ENCODE assay signal across 8 mouse cellular contexts in genomic region chr17:50292661-50293171, GRCm38 (mm10). TPM values are rescaled to one million over a fixed set of nuclear protein-coding genes. Genes with fewer than 3 reads are reported as not detected.
A peak's percentile ranks its signal among the peaks of the same experiment; 100 is the strongest.
DNase-seq lines count a peak whose midpoint lies in the region; ATAC-seq and TF ChIP-seq lines count a peak whose summit lies in the region.

No protein-coding gene starts in this region.

- peak overlapping the region; percentile 54; the same call in 1 of the 2 replicates for H3K27ac ChIP-seq in cortical plate, adult 2 months (ENCODE audit: insufficient read depth, low read length)
- peak overlapping the region; percentile 73 for H3K27ac ChIP-seq in gastrocnemius, adult 2 months
- peak overlapping the region; percentile 51 for H3K27ac ChIP-seq in hindbrain, embryonic 16.5 days (ENCODE audit: low read depth, low read length)

- 6% methylated on average over 24 of the region's 57 CpGs for WGBS in hindbrain, embryonic 16.5 days

- peak overlapping the region; percentile 73 for H3K9ac ChIP-seq in hindbrain, embryonic 16.5 days (ENCODE audit: low read depth, low read length)

- TF ChIP-seq CTCF in cortical plate, adult 2 months (IDR thresholded peaks at IDR 0.05; ENCODE audit: extremely low read depth, insufficient read depth, low read length): no peak
- peak; percentile 71 for TF ChIP-seq CTCF in gastrocnemius, adult 2 months (IDR thresholded peaks at IDR 0.05)

- no peak for TF ChIP-seq POLR2A in cortical plate, adult 2 months (IDR thresholded peaks at IDR 0.05; ENCODE audit: extremely low read depth, insufficient read depth, low read length)

- H3K9me3 ChIP-seq in hindbrain, embryonic 16.5 days (ENCODE audit: control insufficient read depth, low read length): peaks cover 13% of the 10 kb centered on the region

- no peaks in the 10 kb centered on the region for H3K36me3 ChIP-seq in hindbrain, embryonic 16.5 days (ENCODE audit: control insufficient read depth, insufficient read depth, low read length)

- H3K27me3 ChIP-seq in hindbrain, embryonic 16.5 days (replicated peaks; ENCODE audit: control insufficient read depth, insufficient read depth, low read length): no peaks in the 10 kb centered on the region

- intact Hi-C loops in gastrocnemius, adult 2 months (cut with DNase I): loop anchor here (5.0 kb wide), 3 partner anchors 45 to 335 kb away; no protein-coding TSS in a partner anchor

- peak overlapping the region; percentile 44 for H3K4me3 ChIP-seq in cortical plate, adult 2 months (ENCODE audit: insufficient read depth, low read length)
- peak overlapping the region; percentile 77 for H3K4me3 ChIP-seq in gastrocnemius, adult 2 months
- peak overlapping the region; percentile 52 for H3K4me3 ChIP-seq in hindbrain, embryonic 16.5 days (ENCODE audit: low read length)

- DNase-seq in adrenal gland, adult (ENCODE audit: inconsistent age in 2 of 2, low spot score in 1 of 2): peak; percentile 95 to 97
- DNase-seq in gastrocnemius, adult 2 months: peak; percentile 95
- peak; percentile 83 to 86 for DNase-seq in layer of hippocampus, postnatal 36 days
- DNase-seq in lung, postnatal 14 days: peak; percentile 92
- DNase-seq in ovary, postnatal 36 days (ENCODE audit: low spot score): peak; percentile 93
- DNase-seq in thymus, postnatal 10 days (ENCODE audit: low spot score in 2 of 2): peak; percentile 76 to 78

- peak overlapping the region; percentile 70 for H3K4me2 ChIP-seq in hindbrain, embryonic 16.5 days (ENCODE audit: low read length)

- ATAC-seq in hindbrain, embryonic 16.5 days: peak; percentile 98

- no peaks in the 10 kb centered on the region for H3K4me1 ChIP-seq in cortical plate, adult 2 months (ENCODE audit: control insufficient read depth, insufficient read depth, low read length)
- no peaks in the 10 kb centered on the region for H3K4me1 ChIP-seq in hindbrain, embryonic 16.5 days (ENCODE audit: control insufficient read depth, insufficient read depth, low read depth, low read length)

RNA-seq across cellular contexts. Expression of gene Dazl, which starts 0.7 kb away (rescaled TPM):
- 3.1 and 3.4 TPM in 2 replicates for polyA plus RNA-seq in cortical plate, adult 2 months (2012; rRNA removed)
- total RNA-seq in gastrocnemius, adult 2 months (2021): under 1 TPM; 0.18 to 0.22 TPM
- polyA plus RNA-seq in hindbrain, embryonic 16.5 days (2015; fragmentation: Nextera tagmentation; extraction: Ambion mirVana): 0.50 and 0.69 TPM in 2 replicates
- 1 to 10 TPM; 3.0 to 3.4 TPM for total RNA-seq in layer of hippocampus, postnatal 36 days (2021)

Comparison
In these comparisons a context has a peak if more than half of its experiments do, and no peak if none do; other contexts are left out.
1. Peak in every context shown above with its lines: DNase-seq, ATAC-seq, H3K4me3 ChIP-seq and H3K27ac ChIP-seq.